Mouse (Mus musculus): ENCODE measurements around the gene Sec23a. TPM values are rescaled to one million over a fixed set of nuclear protein-coding genes. Genes with fewer than 3 reads are reported as not detected.
"Not testable (repeated sequence)": the region's sequence is repeated elsewhere in the genome, so short reads cannot be mapped to it uniquely, and the experiment has no call there.

The Sec23a gene
- polyA plus RNA-seq, 1 experiment from 2014 or later = 101 TPM

- Histone ChIP-seq H3K4me1 (replicated peaks) (peaks cover 5% of the 10 kb centered on the region), H3K4me3 (no peak overlapping the region), H3K9ac (no peak overlapping the region), H3K27ac (replicated peaks) (peak overlapping the region; percentile 53; the same call in 1 of the 2 replicates), H3K4me2 (peak overlapping the region; percentile 27; the same call in 1 of the 2 replicates), H3K36me3 (peaks cover 35% of the 10 kb centered on the region), H3K27me3 (no peaks in the 10 kb centered on the region), H3K9me3 (no peaks in the 10 kb centered on the region)
- 71% methylated on average over 10 of the region's 10 CpGs for WGBS
- no peak; the same call in none of the 2 replicates for ATAC-seq (ENCODE audit: low read depth)
Measured at GRCm38 (mm10) chr12:59039162-59039970, 27.5 kb upstream of the Sec23a start.

GRCm38 (mm10) chr12:59032101-59032500 lies 20.3 kb upstream of the Sec23a start:
- Histone ChIP-seq H3K36me3 (peaks cover 28% of the 10 kb centered on the region), H3K9ac (no peak overlapping the region), H3K9me3 (no peaks in the 10 kb centered on the region), H3K27ac (replicated peaks) (no peak overlapping the region), H3K27me3 (no peaks in the 10 kb centered on the region), H3K4me1 (replicated peaks) (no peaks in the 10 kb centered on the region), H3K4me2 (no peak overlapping the region), H3K4me3 (no peak overlapping the region)
- WGBS = 69% methylated on average over 5 of the region's 5 CpGs
- ATAC-seq (ENCODE audit: low read depth) = no peak

- H3K9ac ChIP-seq = no peak overlapping the region
- H3K4me2 ChIP-seq = no peak overlapping the region
- no peak for ATAC-seq (ENCODE audit: low read depth)
- no peak overlapping the region for H3K27ac ChIP-seq (replicated peaks)
- H3K27me3 ChIP-seq = no peaks in the 10 kb centered on the region
- H3K9me3 ChIP-seq = no peaks in the 10 kb centered on the region
- no peaks in the 10 kb centered on the region for H3K4me1 ChIP-seq (replicated peaks)
- H3K4me3 ChIP-seq = no peak overlapping the region
- H3K36me3 ChIP-seq = peaks cover 52% of the 10 kb centered on the region
- 93% methylated on average over 4 of the region's 4 CpGs for WGBS
Measured at GRCm38 (mm10) chr12:59021306-59021705, 9.5 kb upstream of the Sec23a start.

GRCm38 (mm10) chr12:59019891-59020290 lies 8.1 kb upstream of the Sec23a start:
- Histone ChIP-seq H3K27me3 (no peaks in the 10 kb centered on the region), H3K4me2 (no peak overlapping the region), H3K9ac (no peak overlapping the region), H3K9me3 (no peaks in the 10 kb centered on the region), H3K4me1 (replicated peaks) (no peaks in the 10 kb centered on the region), H3K4me3 (no peak overlapping the region), H3K27ac (replicated peaks) (no peak overlapping the region), H3K36me3 (peaks cover 43% of the 10 kb centered on the region)
- no peak for ATAC-seq (ENCODE audit: low read depth)
- WGBS = 93% methylated on average over 2 of the region's 2 CpGs

- WGBS = 93% methylated on average over 8 of the region's 8 CpGs
- Histone ChIP-seq H3K9me3 (no peaks in the 10 kb centered on the region), H3K4me2 (no peak overlapping the region), H3K27ac (replicated peaks) (no peak overlapping the region), H3K36me3 (peaks cover 32% of the 10 kb centered on the region), H3K9ac (no peak overlapping the region), H3K4me3 (no peak overlapping the region), H3K27me3 (no peaks in the 10 kb centered on the region), H3K4me1 (replicated peaks) (peaks cover 4% of the 10 kb centered on the region)
- ATAC-seq (ENCODE audit: low read depth) = no peak
Measured at GRCm38 (mm10) chr12:59017970-59018369, 6.2 kb upstream of the Sec23a start.

GRCm38 (mm10) chr12:59013234-59013633 lies 1.4 kb upstream of the Sec23a start, which contains the start of gene Gemin2:
TSS of gene Gemin2 (plus strand) at chr12:59013393.
- ATAC-seq (ENCODE audit: low read depth) = peak; percentile 70
- Histone ChIP-seq H3K4me2 (peak within 1 kb of the TSS; percentile 74), H3K27me3 (no peaks in the 10 kb centered on the region), H3K4me1 (replicated peaks) (peaks cover 32% of the 10 kb centered on the region), H3K9ac (peak within 1 kb of the TSS; percentile 70), H3K9me3 (no peaks in the 10 kb centered on the region), H3K36me3 (peaks cover 4% of the 10 kb centered on the region), H3K4me3 (peak within 1 kb of the TSS; percentile 74), H3K27ac (replicated peaks) (peak within 1 kb of the TSS; percentile 75)
- under 1% methylated on average over 28 of the region's 28 CpGs for WGBS

- Histone ChIP-seq H3K36me3 (0 out of 2 replicates have a peak, but pooled peaks cover 2% of the 10 kb centered on the region), H3K27me3 (no peaks in the 10 kb centered on the region), H3K4me3 (peak overlapping the region; percentile 74), H3K4me2 (peak overlapping the region; percentile 74), H3K9ac (peak overlapping the region; percentile 70), H3K4me1 (replicated peaks) (peaks cover 32% of the 10 kb centered on the region), H3K27ac (replicated peaks) (peak overlapping the region; percentile 75), H3K9me3 (no peaks in the 10 kb centered on the region)
- no peak for ATAC-seq (ENCODE audit: low read depth)
- 4% methylated on average over 7 of the region's 7 CpGs for WGBS
Measured at GRCm38 (mm10) chr12:59012710-59013091, 884 bp upstream of the Sec23a start.

- H3K27ac ChIP-seq (replicated peaks) = peak overlapping the region; percentile 89
- H3K4me3 ChIP-seq = peak overlapping the region; percentile 74
- peak overlapping the region; percentile 74 for H3K4me2 ChIP-seq
- no peaks in the 10 kb centered on the region for H3K9me3 ChIP-seq
- H3K4me1 ChIP-seq (replicated peaks) = peaks cover 32% of the 10 kb centered on the region
- H3K36me3 ChIP-seq = peaks cover 10% of the 10 kb centered on the region
- no peak for ATAC-seq (ENCODE audit: low read depth)
- no peaks in the 10 kb centered on the region for H3K27me3 ChIP-seq
- peak overlapping the region; percentile 88 for H3K9ac ChIP-seq
- WGBS = 1% methylated on average over 25 of the region's 25 CpGs
Measured at GRCm38 (mm10) chr12:59011275-59011843, 458 bp downstream of the Sec23a start.

GRCm38 (mm10) chr12:59010482-59010881 lies 1.3 kb downstream of the Sec23a start:
- H3K4me3 ChIP-seq = peak overlapping the region; percentile 74
- WGBS = 69% methylated on average over 2 of the region's 2 CpGs
- H3K9ac ChIP-seq = 0 out of 2 replicates have a peak overlapping the region, but pooled peaks have one; percentile 88

GRCm38 (mm10) chr12:58985766-58986165 lies 26.1 kb downstream of the Sec23a start:
- no peak for ATAC-seq (ENCODE audit: low read depth)
- Histone ChIP-seq H3K9ac (no peak overlapping the region), H3K9me3 (no peaks in the 10 kb centered on the region), H3K36me3 (peaks cover 87% of the 10 kb centered on the region), H3K27ac (replicated peaks) (no peak overlapping the region), H3K4me3 (no peak overlapping the region), H3K27me3 (no peaks in the 10 kb centered on the region), H3K4me2 (no peak overlapping the region), H3K4me1 (replicated peaks) (no peaks in the 10 kb centered on the region)
- WGBS = 97% methylated on average over 3 of the region's 3 CpGs

More at GRCm38 (mm10) chr12:59010482-59010881, 1.3 kb downstream of the Sec23a start:
- Histone ChIP-seq H3K36me3 (peaks cover 19% of the 10 kb centered on the region), H3K4me2 (peak overlapping the region; percentile 74), H3K4me1 (replicated peaks) (peaks cover 32% of the 10 kb centered on the region), H3K9me3 (no peaks in the 10 kb centered on the region), H3K27me3 (no peaks in the 10 kb centered on the region), H3K27ac (replicated peaks) (no peak overlapping the region)
- ATAC-seq (ENCODE audit: low read depth) = no peak

GRCm38 (mm10) chr12:58981178-58981661 lies 30.6 kb downstream of the Sec23a start:
- not testable (repeated sequence) for H3K9me3 ChIP-seq; H3K9ac ChIP-seq; H3K27me3 ChIP-seq; H3K27ac ChIP-seq (replicated peaks); H3K4me1 ChIP-seq (replicated peaks); H3K4me2 ChIP-seq; H3K4me3 ChIP-seq; ATAC-seq (ENCODE audit: low read depth)
- WGBS = 70% methylated on average over 6 of the region's 6 CpGs
- H3K36me3 ChIP-seq = peaks cover 77% of the 10 kb centered on the region

GRCm38 (mm10) chr12:58976966-58977365 lies 34.9 kb downstream of the Sec23a start:
- H3K4me1 ChIP-seq (replicated peaks) = no peaks in the 10 kb centered on the region
- no peak for ATAC-seq (ENCODE audit: low read depth)
- 85% methylated on average over 2 of the region's 2 CpGs for WGBS
- H3K9ac ChIP-seq = no peak overlapping the region
- H3K4me3 ChIP-seq = no peak overlapping the region
- H3K4me2 ChIP-seq = no peak overlapping the region
- peaks cover 60% of the 10 kb centered on the region for H3K36me3 ChIP-seq
- H3K27ac ChIP-seq (replicated peaks) = no peak overlapping the region
- H3K9me3 ChIP-seq = no peaks in the 10 kb centered on the region
- no peaks in the 10 kb centered on the region for H3K27me3 ChIP-seq
